Mouse (Mus musculus): ENCODE results near the gene Tpcn2.

GRCm38 (mm10) chr7:145253986-145254630 lies 29.7 kb downstream of the Tpcn2 start:
- TF ChIP-seq EP300 (IDR thresholded peaks at IDR 0.05; ENCODE audit: low read depth) (no peak), CTCF (IDR thresholded peaks at IDR 0.05; ENCODE audit: low read depth) (no peak)

Data from liver, postnatal 0 days (tissue).